Mouse (Mus musculus) macrophage (primary cell): ENCODE data around the gene Ccs. TPM values are rescaled to one million over a fixed set of nuclear protein-coding genes. Genes with fewer than 3 reads are reported as not detected.
"Not testable (repeated sequence)": the region's sequence is repeated elsewhere in the genome, so short reads cannot be mapped to it uniquely, and the experiment has no call there.

ENCODE experiments used
- H3K27ac ChIP-seq: fragments of 350-480 bp; formaldehyde crosslinking; 2 replicates; pipeline ENCODE4 v1.9.0; 2021
- H3K36me3 ChIP-seq: fragments of 350-480 bp; formaldehyde crosslinking; 2 replicates; pipeline ENCODE4 v1.9.0; 2021; ENCODE audit errors: inconsistent target
- H3K4me3 ChIP-seq: fragments of 350-480 bp; formaldehyde crosslinking; 2 replicates; pipeline ENCODE4 v1.9.0; 2021; ENCODE audit errors: inconsistent target
- H3K79me2 ChIP-seq: fragments of 350-480 bp; formaldehyde crosslinking; 2 replicates; pipeline ENCODE4 v1.9.0; 2021; ENCODE audit errors: inconsistent target
- WGBS: methylation state at CpG from one replicate; pipeline ENCODE4 v1.1.7; 2026; ENCODE audit warnings: inconsistent platforms; ENCODE audit not compliant: missing documents; 5-methylcytosine and 5-hydroxymethylcytosine counted together
- polyA plus RNA-seq: library from polyadenylated mRNA; stranded (reverse); fragments of 250-400 nt; gene quantifications from 3 replicates; pipeline ENCODE4 v1.2.4, GENCODE M21; 2018; ENCODE audit warnings: inconsistent platforms
- total RNA-seq, 78 experiments: library from RNA; depleted of rRNA; stranded (reverse); fragments of 250-400 nt; gene quantifications; 1 replicate in 9 of 78; 2 replicates in 24 of 78; 3 replicates in 43 of 78; 4 replicates in 2 of 78; pipeline ENCODE4 v1.2.4; 2018; ENCODE audit warnings: inconsistent platforms in 56 of 78

The Ccs gene
- 100 to 1,000 TPM in 2 of 26 experiments, 10 to 100 TPM in 24; 13.2 to 120 (median 62.1) TPM for total RNA-seq (2018; cell fraction: chromatin; rRNA removed)
- total RNA-seq (2018; cell fraction: cytosol; rRNA removed): 10 to 100 TPM; 18.0 to 32.4 (median 22.2) TPM
- total RNA-seq (2018; cell fraction: nucleus; rRNA removed): 10 to 100 TPM in 25 of 26 experiments, 1 to 10 TPM in 1; 8.2 to 42.1 (median 23.8) TPM
- polyA plus RNA-seq: 17.8 to 37.0 TPM (median 27.6 TPM) in 3 replicates

DNA sequence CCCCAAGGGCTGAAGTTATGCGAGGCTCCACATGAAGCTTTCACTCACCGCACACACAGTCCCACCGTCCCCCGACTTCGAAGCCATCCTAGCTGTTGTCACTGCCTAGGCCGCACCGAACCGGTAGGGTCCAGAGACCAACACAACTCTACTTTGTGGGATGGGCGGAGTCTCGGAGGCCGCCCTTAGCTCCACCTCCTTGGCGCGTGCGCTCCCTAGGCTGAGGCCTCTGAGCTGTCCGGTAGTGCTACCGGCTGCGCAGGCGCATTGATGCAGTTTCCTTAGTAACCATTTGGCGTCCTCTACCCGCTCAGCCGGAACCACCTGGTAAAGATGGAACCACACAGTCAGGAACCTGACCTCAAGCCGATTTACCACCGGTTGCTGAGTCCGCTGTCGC lies at the start of gene Ccs, which contains the start of gene Ccdc87:
Gene Ccs (minus strand): TSS at position 184 of the 400 bp plus-strand sequence.
Gene Ccdc87 (plus strand): TSS at position 218 of the 400 bp plus-strand sequence.
- H3K79me2 ChIP-seq: peaks cover 7% of the 10 kb centered on the region; the same call in 1 of the 2 replicates
- H3K27ac ChIP-seq: no peak within 1 kb of the TSS
- WGBS: under 1% methylated on average over 25 of the region's 25 CpGs
- H3K36me3 ChIP-seq: no peaks in the 10 kb centered on the region
- peak within 1 kb of the TSS; percentile 85 for H3K4me3 ChIP-seq

DNA sequence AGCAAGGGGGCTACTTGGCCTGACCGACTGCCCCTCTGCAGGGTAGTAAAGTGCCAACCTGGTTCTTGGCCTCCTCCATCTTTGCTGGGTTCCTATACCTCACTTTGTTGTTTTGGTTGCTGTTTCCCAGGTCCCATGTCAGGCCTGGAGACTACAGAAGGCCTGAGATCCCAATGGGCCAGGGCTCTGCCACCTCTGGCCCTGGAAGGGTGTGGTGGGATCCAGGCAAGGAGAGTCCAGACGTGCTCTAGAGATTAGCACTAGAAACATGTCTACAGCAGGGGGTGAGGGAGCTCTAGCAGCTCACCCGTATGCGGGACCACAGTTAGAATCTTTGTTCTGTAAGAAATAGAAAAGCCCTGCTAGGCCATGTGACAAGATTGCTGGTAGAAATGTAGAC lies 44.8 kb upstream of the Ccs start:
- Histone ChIP-seq H3K36me3 (peaks cover 24% of the 10 kb centered on the region; the same call in 1 of the 2 replicates), H3K79me2 (peaks cover 16% of the 10 kb centered on the region), H3K4me3 (no peak overlapping the region), H3K27ac (no peak overlapping the region)
- 98% methylated on average over 4 of the region's 4 CpGs for WGBS

DNA sequence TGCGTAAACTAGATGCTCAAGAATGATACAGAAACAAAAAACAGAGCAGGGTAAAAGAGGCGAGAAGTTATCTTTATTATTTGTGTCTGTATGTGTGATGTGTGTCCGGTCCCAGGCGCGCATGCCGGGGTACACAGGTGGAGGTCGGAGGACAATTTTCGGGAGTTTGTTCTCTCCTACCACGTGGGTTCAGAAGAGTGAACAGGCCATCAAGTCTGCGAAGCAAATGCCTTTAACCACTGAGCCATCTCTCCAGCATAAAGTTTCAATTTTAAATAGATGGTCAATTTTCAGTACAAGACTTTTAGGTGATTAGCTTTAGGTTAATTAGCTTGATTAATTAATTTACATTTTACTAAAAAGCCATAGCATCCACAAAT lies 40.2 kb upstream of the Ccs start:
- peaks cover 24% of the 10 kb centered on the region; the same call in 1 of the 2 replicates for H3K36me3 ChIP-seq
- H3K79me2 ChIP-seq: peaks cover 19% of the 10 kb centered on the region
- H3K27ac ChIP-seq: no peak overlapping the region
- 72% methylated on average over 10 of the region's 10 CpGs for WGBS
- H3K4me3 ChIP-seq: peak overlapping the region; percentile 46

DNA sequence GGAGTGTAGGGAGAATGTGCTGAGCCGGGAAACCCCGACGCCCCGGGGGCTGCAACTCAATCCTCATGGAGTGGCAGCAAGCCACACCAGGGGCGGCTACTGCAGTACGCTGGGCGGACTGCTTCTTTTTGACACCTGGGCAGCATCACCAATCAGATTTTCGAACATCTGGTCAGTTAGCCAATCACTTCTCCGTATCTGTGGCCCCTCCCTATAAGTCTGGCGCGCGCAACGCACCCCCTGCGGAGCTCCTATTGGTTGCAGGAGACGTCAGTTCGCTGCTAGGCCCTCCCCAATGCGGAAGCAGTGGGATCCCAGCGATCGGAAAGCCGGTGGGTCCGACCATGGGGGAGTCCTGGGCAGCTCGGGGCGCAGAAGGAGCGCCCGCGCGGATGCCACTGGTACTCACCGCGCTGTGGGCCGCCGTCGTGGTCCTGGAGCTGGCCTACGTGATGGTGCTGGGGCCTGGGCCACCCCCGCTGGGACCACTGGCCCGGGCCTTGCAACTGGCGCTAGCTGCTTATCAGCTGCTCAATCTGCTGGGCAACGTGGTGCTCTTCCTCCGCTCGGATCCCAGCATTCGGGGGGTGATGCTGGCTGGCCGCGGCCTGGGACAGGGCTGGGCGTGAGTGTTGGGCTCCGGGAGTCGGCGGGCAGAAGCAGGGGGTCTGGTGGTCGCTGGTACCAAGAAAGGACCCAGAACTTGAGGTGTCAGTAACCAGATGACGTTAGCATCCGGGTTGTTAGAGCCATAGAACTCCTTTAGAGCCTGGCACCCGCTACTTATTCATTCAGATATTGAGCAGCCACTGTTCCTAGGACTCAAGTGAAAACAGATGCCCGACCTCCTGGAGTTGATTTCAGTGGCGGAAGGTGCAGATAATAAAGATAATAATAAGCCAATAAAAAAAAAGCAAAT lies 39.5 kb upstream of the Ccs start, which contains the start of gene Zdhhc24:
Gene Zdhhc24 (plus strand): TSS at position 264 of the 919 bp plus-strand sequence.
- Histone ChIP-seq H3K36me3 (peaks cover 20% of the 10 kb centered on the region; the same call in 1 of the 2 replicates), H3K27ac (no peak within 1 kb of the TSS), H3K4me3 (peak within 1 kb of the TSS; percentile 46), H3K79me2 (peaks cover 19% of the 10 kb centered on the region)
- WGBS: under 1% methylated on average over 52 of the region's 52 CpGs

DNA sequence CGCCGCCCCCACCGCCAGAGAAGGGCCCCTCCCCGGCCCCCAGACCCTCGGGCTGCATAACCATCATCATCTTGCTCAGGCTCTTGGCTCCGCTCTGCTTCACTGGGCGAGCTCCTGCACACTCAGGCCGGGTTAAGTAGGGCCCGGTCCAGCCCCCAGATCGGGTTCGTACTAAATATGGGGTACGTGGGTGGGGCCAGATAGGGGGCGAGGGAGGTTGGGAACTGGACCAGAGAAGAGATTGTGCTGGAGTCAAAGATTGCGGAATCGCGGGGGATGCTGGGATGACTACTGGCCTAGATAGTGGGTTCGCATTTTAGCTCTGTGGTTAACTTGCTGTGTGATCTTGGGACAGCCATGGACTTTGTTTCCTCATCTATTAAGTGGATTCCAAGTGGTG lies 38.7 kb upstream of the Ccs start, which contains the start of gene Actn3:
Gene Actn3 (minus strand): TSS at position 125 of the 400 bp plus-strand sequence.
- Histone ChIP-seq H3K27ac (no peak within 1 kb of the TSS), H3K79me2 (peaks cover 19% of the 10 kb centered on the region), H3K4me3 (peak within 1 kb of the TSS; percentile 46), H3K36me3 (peaks cover 12% of the 10 kb centered on the region; the same call in 1 of the 2 replicates)
- 12% methylated on average over 17 of the region's 17 CpGs for WGBS

DNA sequence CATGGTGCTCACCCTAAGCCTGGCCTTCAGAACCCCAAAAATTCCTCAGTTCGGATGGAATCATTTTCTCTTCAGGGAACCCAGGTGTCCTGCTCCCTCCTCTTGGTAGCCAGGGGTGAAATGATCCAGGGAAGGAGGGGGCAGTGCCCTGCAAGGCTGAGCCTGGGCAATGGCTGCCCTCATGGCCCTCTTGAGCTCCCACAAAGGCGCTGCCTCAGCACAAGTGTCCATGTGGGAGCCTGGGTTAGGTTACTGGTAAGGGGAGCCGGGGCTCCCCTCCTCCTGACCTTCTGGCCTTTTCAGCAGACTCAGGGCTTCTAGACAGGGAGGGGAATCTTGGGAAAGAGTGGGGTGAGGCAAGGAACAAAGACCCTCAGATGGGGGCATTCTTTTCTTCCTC lies 37.6 kb upstream of the Ccs start:
- Histone ChIP-seq H3K27ac (no peak overlapping the region), H3K4me3 (no peak overlapping the region), H3K79me2 (peaks cover 19% of the 10 kb centered on the region), H3K36me3 (0 out of 2 replicates have a peak, but pooled peaks cover 1% of the 10 kb centered on the region)
- WGBS: 95% methylated on average over 3 of the region's 3 CpGs

DNA sequence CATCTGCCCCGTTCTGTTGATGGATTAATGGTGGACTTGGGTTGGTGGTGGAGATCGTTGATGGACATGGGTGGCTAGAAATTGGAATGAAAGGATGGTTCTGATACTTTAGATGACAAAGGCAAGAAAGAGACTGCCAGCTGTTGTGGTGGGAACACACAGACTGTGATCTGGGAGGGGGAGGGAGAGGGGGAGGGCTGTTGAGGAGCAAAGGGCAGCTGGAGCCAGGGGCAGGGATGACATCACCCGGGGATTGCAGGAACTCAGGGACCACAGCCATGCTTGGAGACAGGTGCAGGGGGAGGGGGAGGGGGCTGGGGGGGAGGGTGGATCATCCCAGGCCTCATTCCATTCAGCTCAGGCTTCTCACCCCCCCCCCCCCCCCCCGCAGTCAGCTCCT lies 37.1 kb upstream of the Ccs start:
- Histone ChIP-seq H3K4me3 (no peak overlapping the region), H3K27ac (no peak overlapping the region), H3K79me2 (peaks cover 19% of the 10 kb centered on the region), H3K36me3 (no peaks in the 10 kb centered on the region)
- WGBS: 88% methylated on average over 2 of the region's 4 CpGs

DNA sequence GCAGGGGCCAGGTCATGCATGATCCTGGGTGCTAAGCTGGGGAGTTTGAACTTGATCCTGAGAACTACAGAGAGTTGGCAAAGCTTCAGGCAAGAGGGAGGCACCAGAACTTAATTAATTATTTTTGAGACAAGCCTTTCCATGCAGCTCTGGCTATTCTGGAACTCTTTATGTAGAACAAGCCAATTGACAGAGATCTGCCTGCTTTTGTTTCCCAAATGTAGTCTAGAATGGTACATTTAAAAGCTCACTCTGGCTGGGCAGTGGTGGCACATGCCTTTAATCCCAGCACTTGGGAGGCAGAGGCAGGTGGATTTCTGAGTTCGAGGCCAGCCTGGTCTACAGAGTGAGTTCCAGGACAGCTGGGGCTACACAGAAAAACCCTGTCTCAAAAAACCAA lies 35.5 kb upstream of the Ccs start:
- not testable (repeated sequence) for H3K79me2 ChIP-seq, H3K4me3 ChIP-seq
- WGBS: no CpG with 5 or more reads among the region's 1 CpGs

DNA sequence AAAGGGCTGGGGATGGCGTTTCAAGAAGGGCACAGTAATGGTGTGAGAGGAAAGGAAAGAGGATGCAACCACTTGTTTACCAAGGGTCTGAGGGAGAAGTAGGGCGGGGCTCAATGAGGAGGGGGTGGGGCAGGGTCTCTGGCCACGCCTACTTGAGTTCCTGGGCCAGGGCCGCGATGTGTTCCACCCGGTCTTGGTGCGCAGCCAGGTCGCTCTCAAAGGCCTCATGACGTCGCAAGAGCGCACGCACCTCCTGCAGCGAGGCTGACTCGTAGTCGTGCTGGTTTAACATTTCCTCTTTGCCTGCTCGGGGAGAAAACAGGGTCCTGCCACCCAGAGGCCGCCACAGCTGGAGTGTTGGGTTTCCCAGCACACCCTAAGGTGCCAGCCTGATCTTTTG lies 26.0 kb upstream of the Ccs start:
- Histone ChIP-seq H3K4me3 (no peak overlapping the region), H3K79me2 (no peaks in the 10 kb centered on the region)
- 3% methylated on average over 17 of the region's 17 CpGs for WGBS

More for the DNA sequence above, 35.5 kb upstream of the Ccs start:
- not testable (repeated sequence) for H3K36me3 ChIP-seq, H3K27ac ChIP-seq

DNA sequence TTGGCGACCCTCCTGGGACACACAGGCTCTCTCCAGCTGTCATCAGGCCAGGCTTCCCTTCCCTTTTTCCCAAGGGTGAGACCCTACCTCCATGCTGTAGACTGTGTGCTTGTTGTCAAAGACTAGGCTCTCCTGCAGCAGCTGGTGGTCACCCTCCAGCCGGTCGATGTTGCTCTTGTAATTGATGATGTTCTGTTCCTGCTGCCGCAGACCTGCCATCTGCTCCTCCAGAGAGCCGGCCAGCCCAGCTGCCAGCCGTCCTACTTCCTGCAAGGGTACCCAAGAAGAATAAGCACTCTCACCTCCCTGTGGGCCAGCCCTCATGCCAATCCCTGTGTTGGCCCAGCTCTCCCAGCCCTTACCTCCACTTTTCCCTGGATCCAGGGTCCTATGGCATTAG lies 23.9 kb upstream of the Ccs start:
- Histone ChIP-seq H3K4me3 (no peak overlapping the region), H3K36me3 (no peaks in the 10 kb centered on the region), H3K27ac (no peak overlapping the region), H3K79me2 (no peaks in the 10 kb centered on the region)
- 80% methylated on average over 6 of the region's 6 CpGs for WGBS

More for the DNA sequence above, 26.0 kb upstream of the Ccs start:
- Histone ChIP-seq H3K36me3 (no peaks in the 10 kb centered on the region), H3K27ac (no peak overlapping the region)

DNA sequence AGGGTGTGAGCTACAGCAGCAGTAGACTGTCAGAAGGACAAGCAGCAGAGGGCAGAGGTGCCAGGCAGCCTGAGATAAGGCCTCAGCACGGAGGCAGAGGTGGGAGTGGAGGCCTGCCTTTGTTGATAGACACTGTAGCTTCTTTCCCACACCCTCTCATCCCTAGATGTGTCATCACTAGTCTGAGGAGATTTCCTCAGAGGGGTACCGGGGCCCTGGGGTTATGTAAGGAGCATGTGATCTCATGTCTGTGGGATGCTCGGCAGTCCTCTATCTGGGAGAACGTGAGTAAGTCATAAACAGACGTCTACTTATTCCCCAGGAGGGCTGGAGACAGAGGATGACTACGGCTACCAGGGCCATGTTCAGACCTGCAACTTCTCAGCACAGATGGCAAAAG lies 19.9 kb upstream of the Ccs start:
- no peak overlapping the region for H3K27ac ChIP-seq
- WGBS: 84% methylated on average over 6 of the region's 6 CpGs
- no peak overlapping the region for H3K4me3 ChIP-seq
- no peaks in the 10 kb centered on the region for H3K79me2 ChIP-seq
- H3K36me3 ChIP-seq: no peaks in the 10 kb centered on the region

DNA sequence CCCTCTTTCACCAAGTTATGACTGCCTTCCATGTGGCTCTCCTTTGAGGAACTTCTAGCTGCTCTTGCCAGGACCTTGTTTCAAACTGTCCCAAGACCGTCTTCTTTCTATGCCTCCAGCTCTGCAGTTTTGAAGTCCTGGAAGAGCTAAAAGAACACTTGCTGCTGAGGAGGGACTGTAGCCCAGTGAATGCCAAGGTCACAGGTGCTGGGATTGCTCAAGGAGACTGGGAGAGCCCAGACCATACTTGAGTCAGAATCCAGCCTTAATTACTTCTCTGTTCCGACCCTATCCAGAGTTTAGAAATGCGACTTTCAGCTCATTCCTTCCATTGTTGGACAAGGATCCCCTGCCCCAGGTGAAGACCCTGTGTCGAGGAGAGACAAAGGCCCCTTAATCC lies 16.8 kb upstream of the Ccs start:
- WGBS: 69% methylated on average over 4 of the region's 4 CpGs
- H3K4me3 ChIP-seq: no peak overlapping the region
- no peaks in the 10 kb centered on the region for H3K79me2 ChIP-seq
- H3K27ac ChIP-seq: no peak overlapping the region
- H3K36me3 ChIP-seq: no peaks in the 10 kb centered on the region

DNA sequence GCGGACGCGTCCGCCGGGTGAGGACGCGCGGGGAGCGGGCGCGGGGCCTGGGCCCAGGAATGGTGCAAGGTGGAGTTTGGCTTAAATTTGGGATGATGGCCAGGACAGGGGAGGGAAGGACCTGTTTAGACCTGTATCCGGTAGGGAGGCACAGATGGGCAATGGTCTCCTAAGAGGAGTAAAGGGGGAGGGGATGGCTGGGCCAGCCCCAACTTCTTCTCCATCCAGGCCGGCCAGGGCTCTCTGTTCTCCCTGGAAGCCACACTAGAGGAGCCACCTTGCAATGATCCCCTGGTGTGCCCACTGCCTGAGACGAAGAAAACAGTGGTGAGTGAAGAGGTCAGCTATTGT lies 16.3 kb upstream of the Ccs start:
- Histone ChIP-seq H3K4me3 (peak overlapping the region; percentile 12; the same call in 1 of the 2 replicates), H3K79me2 (no peaks in the 10 kb centered on the region), H3K36me3 (no peaks in the 10 kb centered on the region), H3K27ac (no peak overlapping the region)
- WGBS: 9% methylated on average over 14 of the region's 14 CpGs

DNA sequence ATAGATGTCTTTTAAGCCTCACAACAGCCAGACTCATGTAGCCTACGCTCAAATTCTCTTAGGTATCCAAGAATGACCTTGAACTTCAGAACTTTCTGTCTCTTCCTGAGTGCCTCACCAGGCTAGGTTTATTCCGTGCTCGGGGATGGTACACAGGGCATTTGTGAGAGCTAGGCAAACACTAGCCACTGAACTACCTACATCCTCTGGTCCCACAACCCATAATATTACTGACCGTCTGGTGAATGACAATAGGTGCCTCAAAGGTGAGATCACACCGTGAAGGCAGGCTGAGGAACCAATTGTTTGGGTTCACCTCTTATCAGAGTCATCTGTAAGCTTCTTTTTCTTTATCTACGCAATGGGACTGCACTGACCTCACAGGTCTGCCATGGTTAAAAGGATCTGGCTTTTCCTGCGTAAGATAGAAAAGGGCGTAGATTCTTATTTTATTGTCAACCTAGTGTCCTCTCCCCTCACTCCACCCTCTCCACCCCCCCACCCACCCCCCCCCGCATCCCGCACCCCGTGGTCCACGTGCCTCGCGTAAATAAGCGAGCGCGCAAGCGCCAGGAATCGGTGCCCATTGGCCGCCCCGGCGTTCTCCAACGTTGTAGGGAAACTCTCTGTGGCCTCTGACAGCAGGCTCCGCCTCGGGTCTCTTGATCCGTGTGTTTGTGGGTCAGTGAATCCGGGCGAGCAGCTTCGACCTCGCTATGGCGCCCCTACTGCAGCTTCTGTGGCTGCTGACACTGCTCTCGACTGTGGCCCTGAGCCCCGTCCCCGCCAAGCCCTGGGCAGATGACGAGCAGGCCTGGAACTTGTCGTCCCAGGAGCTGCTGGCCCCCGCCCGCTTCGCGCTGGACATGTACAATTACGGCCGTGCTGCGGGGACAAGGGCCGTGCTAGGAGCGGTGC lies 15.7 kb upstream of the Ccs start, which contains the start of gene Ctsf:
Gene Ctsf (plus strand): TSS at position 579 of the 918 bp plus-strand sequence.
- 7% methylated on average over 39 of the region's 45 CpGs for WGBS
- no peak within 1 kb of the TSS for H3K27ac ChIP-seq
- no peaks in the 10 kb centered on the region for H3K79me2 ChIP-seq
- H3K36me3 ChIP-seq: no peaks in the 10 kb centered on the region
- H3K4me3 ChIP-seq: peak within 1 kb of the TSS; percentile 12; the same call in 1 of the 2 replicates
